ENCODE assay signal across 21 mouse cellular contexts in the genomic region with DNA sequence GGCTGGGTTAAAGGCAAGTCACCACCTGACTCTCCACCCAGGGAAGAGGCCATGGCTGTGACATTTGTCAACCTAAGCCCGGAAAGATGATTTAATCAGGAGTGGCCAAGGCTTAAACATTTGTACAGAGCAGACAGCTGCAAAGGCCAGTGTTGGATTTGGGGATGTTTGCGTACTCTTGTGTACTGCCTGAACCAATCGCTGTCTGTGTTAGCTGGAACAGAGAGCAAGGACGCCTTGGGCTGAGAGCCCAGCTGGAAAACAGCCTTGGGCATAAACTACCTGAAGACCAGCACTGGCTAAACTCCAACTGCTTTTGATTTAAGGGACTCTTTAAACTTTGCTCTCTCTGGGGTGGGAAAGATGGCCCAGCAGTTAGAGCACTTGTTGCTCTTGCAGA. TPM values are rescaled to one million over a fixed set of nuclear protein-coding genes. Genes with fewer than 3 reads are reported as not detected.
DNase-seq lines count a peak whose midpoint lies in the region; ATAC-seq lines count a peak whose summit lies in the region.
"Had no signal": no experiment of that assay in that cellular context is flagged by ENCODE, and none has a peak within 500 bp of the region (broad histone marks: within the 10 kb centered on the region; RNA-seq: fewer than 3 reads in every experiment).

No protein-coding gene starts in this region.

- DNase-seq in heart, adult 11 months, result peak; percentile 86
- DNase-seq in heart, postnatal 25 days (ENCODE audit: low spot score), result no peak
- peak; percentile 68 for DNase-seq in kidney, adult 11 months
- peak; percentile 65 for DNase-seq in kidney, postnatal 14 days
- DNase-seq in frontal cortex, adult 2 months (ENCODE audit: extremely low spot score in 1 of 2, low spot score in 1 of 2), result no peak
- no peak for DNase-seq in frontal cortex, postnatal 14 days (ENCODE audit: low spot score in 2 of 2)
- no peak for DNase-seq in B cell, adult 2 months
- DNase-seq: cerebellum, postnatal 36 days; gastrocnemius, postnatal 25 days; liver, postnatal 0 days; midbrain, embryonic 14.5 days; right cerebral cortex, adult 18-20 months had no signal

- H3K4me3 ChIP-seq in neural tube, embryonic 14.5 days (ENCODE audit: low read depth, low read length), result peak overlapping the region; percentile 26
- H3K4me3 ChIP-seq: heart, embryonic 13.5 days; hindbrain, embryonic 13.5 days had no signal

- no peak for ATAC-seq in neural tube, embryonic 14.5 days (ENCODE audit: low read depth)
- ATAC-seq: forebrain, embryonic 14.5 days; intestine, postnatal 0 days; liver, postnatal 0 days had no signal

- H3K36me3 ChIP-seq in neural tube, embryonic 14.5 days (ENCODE audit: control insufficient read depth, insufficient read depth, low read length), result no peaks in the 10 kb centered on the region
- H3K36me3 ChIP-seq: heart, embryonic 13.5 days; hindbrain, embryonic 13.5 days had no signal

- intact Hi-C loops in heart, postnatal 25 days (cut with DNase I), result no loop called here

- H3K9ac ChIP-seq in neural tube, embryonic 14.5 days (replicated peaks; ENCODE audit: low read depth, low read length), result peak overlapping the region; percentile 52
- H3K9ac ChIP-seq: heart, embryonic 13.5 days; hindbrain, embryonic 13.5 days; liver, postnatal 0 days had no signal

- WGBS in neural tube, embryonic 14.5 days, result 11% methylated on average over 4 of the region's 4 CpGs

- H3K4me2 ChIP-seq in neural tube, embryonic 14.5 days (ENCODE audit: low read depth, low read length), result peak overlapping the region; percentile 75
- H3K4me2 ChIP-seq: heart, embryonic 13.5 days; hindbrain, embryonic 13.5 days had no signal

- peaks cover 33% of the 10 kb centered on the region for H3K4me1 ChIP-seq in neural tube, embryonic 14.5 days (ENCODE audit: control insufficient read depth, insufficient read depth, low read length)

- no peaks in the 10 kb centered on the region for H3K9me3 ChIP-seq in neural tube, embryonic 14.5 days (ENCODE audit: control insufficient read depth, low read length)
- H3K9me3 ChIP-seq: heart, embryonic 13.5 days; hindbrain, embryonic 13.5 days had no signal

- H3K27me3 ChIP-seq in neural tube, embryonic 14.5 days (ENCODE audit: control insufficient read depth, insufficient read depth, low read length), result no peaks in the 10 kb centered on the region

- peak overlapping the region; percentile 75 for H3K27ac ChIP-seq in neural tube, embryonic 14.5 days (ENCODE audit: low read depth, low read length)
- H3K27ac ChIP-seq: heart, embryonic 13.5 days; hindbrain, embryonic 13.5 days; macrophage had no signal

RNA-seq across cellular contexts. Expression of a gene that starts 3.1 kb away (rescaled TPM):
- total RNA-seq in heart, postnatal 25 days (2021), result not detected
- polyA plus RNA-seq in neural tube, embryonic 14.5 days (2014; fragmentation: Nextera tagmentation; extraction: Ambion mirVana), result 13.5 and 13.9 TPM in 2 replicates
- polyA plus RNA-seq in frontal cortex, adult 2 months (2012; rRNA removed), result not detected in 2 replicates
- total RNA-seq: gastrocnemius, postnatal 25 days; layer of hippocampus, postnatal 10 days; MEL; neutrophil, adult 5-6 weeks had no signal
- polyA plus RNA-seq: forebrain, embryonic 14.5 days; liver, postnatal 0 days; macrophage; midbrain, embryonic 14.5 days had no signal

RNA-seq across cellular contexts. Expression of a gene that starts 3.1 kb away (rescaled TPM):
- total RNA-seq in heart, postnatal 25 days (2021), result under 1 TPM; 0.42 to 0.56 TPM
- 4.7 and 5.5 TPM in 2 replicates for polyA plus RNA-seq in neural tube, embryonic 14.5 days (2014; fragmentation: Nextera tagmentation; extraction: Ambion mirVana)
- not detected in 2 replicates for polyA plus RNA-seq in frontal cortex, adult 2 months (2012; rRNA removed)
- total RNA-seq: layer of hippocampus, postnatal 10 days; MEL; neutrophil, adult 5-6 weeks had no signal
- polyA plus RNA-seq: forebrain, embryonic 14.5 days; heart, embryonic 13.5 days; liver, postnatal 0 days; macrophage; midbrain, embryonic 14.5 days had no signal

RNA-seq across cellular contexts. Expression of a gene that starts 4.3 kb away (rescaled TPM):
- total RNA-seq in heart, postnatal 25 days (2021), result 1 to 10 TPM; 1.0 to 1.2 TPM
- 19.9 and 23.6 TPM in 2 replicates for polyA plus RNA-seq in neural tube, embryonic 14.5 days (2014; fragmentation: Nextera tagmentation; extraction: Ambion mirVana)
- 0.04 and 0.06 TPM in 2 replicates for polyA plus RNA-seq in frontal cortex, adult 2 months (2012; rRNA removed)
- total RNA-seq: neutrophil, adult 5-6 weeks had no signal
- polyA plus RNA-seq: liver, postnatal 0 days; macrophage; midbrain, embryonic 14.5 days had no signal

RNA-seq across cellular contexts. Expression of a gene that starts 11.1 kb away (rescaled TPM):
- under 1 TPM; 0.39 to 0.52 TPM for total RNA-seq in heart, postnatal 25 days (2021)
- polyA plus RNA-seq in neural tube, embryonic 14.5 days (2014; fragmentation: Nextera tagmentation; extraction: Ambion mirVana), result 20.9 and 37.4 TPM in 2 replicates
- 0.04 and 0.11 TPM in 2 replicates for polyA plus RNA-seq in frontal cortex, adult 2 months (2012; rRNA removed)
- total RNA-seq: layer of hippocampus, postnatal 10 days; MEL; neutrophil, adult 5-6 weeks had no signal
- polyA plus RNA-seq: forebrain, embryonic 14.5 days; heart, embryonic 13.5 days; hindbrain, embryonic 13.5 days; liver, postnatal 0 days; macrophage; midbrain, embryonic 14.5 days had no signal

RNA-seq across cellular contexts. Expression of a gene that starts 17.0 kb away (rescaled TPM):
- not detected for total RNA-seq in heart, postnatal 25 days (2021)
- polyA plus RNA-seq in neural tube, embryonic 14.5 days (2014; fragmentation: Nextera tagmentation; extraction: Ambion mirVana), result 55.4 and 90.2 TPM in 2 replicates
- polyA plus RNA-seq in frontal cortex, adult 2 months (2012; rRNA removed), result not detected in 2 replicates
- total RNA-seq: layer of hippocampus, postnatal 10 days; MEL; neutrophil, adult 5-6 weeks had no signal
- polyA plus RNA-seq: forebrain, embryonic 14.5 days; hindbrain, embryonic 13.5 days; liver, postnatal 0 days; macrophage; midbrain, embryonic 14.5 days had no signal

Comparison
In these comparisons a context has a peak if more than half of its experiments do, and no peak if none do; other contexts are left out.
1. DNase-seq: peak in heart, adult 11 months (single experiment), kidney, adult 11 months (single experiment) and kidney, postnatal 14 days (single experiment); none in heart, postnatal 25 days (single experiment), frontal cortex, adult 2 months (0 of 2), frontal cortex, postnatal 14 days (0 of 2) and B cell, adult 2 months (0 of 2).
2. RNA of a gene that starts 3.1 kb away (polyA plus RNA-seq): 13.5 to 13.9 TPM in neural tube, embryonic 14.5 days; not detected in frontal cortex, adult 2 months; every median in the first group is over 10 times any median in the second.
3. RNA of a gene that starts 4.3 kb away (polyA plus RNA-seq): 19.9 to 23.6 TPM in neural tube, embryonic 14.5 days; 0.04 to 0.06 TPM in frontal cortex, adult 2 months; every median in the first group is over 10 times any median in the second.